Mouse (Mus musculus): ENCODE results near the gene Arid3a. TPM values are rescaled to one million over a fixed set of nuclear protein-coding genes. Genes with fewer than 3 reads are reported as not detected.

Gene Arid3a
- polyA plus RNA-seq, 1 experiment from 2014 or later = 2.8 TPM

GRCm38 (mm10) chr10:79916808-79917531 lies 9.9 kb upstream of the Arid3a start, which contains the start of gene Kiss1r:
Gene Kiss1r (plus strand): TSS chr10:79916971.
- Histone ChIP-seq H3K27me3 (ENCODE audit: control insufficient read depth, insufficient read depth, low read length) (peaks cover 47% of the 10 kb centered on the region), H3K36me3 (ENCODE audit: control insufficient read depth, insufficient read depth, low read length) (peaks cover 6% of the 10 kb centered on the region; the same call in 1 of the 2 replicates), H3K9ac (ENCODE audit: low read length) (peak within 1 kb of the TSS; percentile 98), H3K27ac (replicated peaks in 1 of 2; ENCODE audit: control insufficient read depth in 1 of 2, insufficient read depth in 1 of 2, low read depth in 2 of 2, low read length in 2 of 2) (peak within 1 kb of the TSS in 1 of 2 experiments; percentile 69; a peak in 3 of 4 replicates), H3K4me1 (ENCODE audit: control insufficient read depth in 2 of 2, insufficient read depth in 2 of 2, low read length in 2 of 2) (peaks cover 13 to 38% of the 10 kb centered on the region in 2 experiments), H3K4me2 (ENCODE audit: low read length) (peak within 1 kb of the TSS; percentile 87), H3K9me3 (ENCODE audit: control insufficient read depth, low read length) (no peaks in the 10 kb centered on the region), H3K4me3 (ENCODE audit: control insufficient read depth in 1 of 2, insufficient read depth in 1 of 2, low read depth in 1 of 2, low read length in 2 of 2) (peak within 1 kb of the TSS; percentile 58 to 77)
- ATAC-seq (ENCODE audit: insufficient number of reproducible peaks, insufficient read depth, low FRiP score, low read depth) = peak; percentile 71
- WGBS = 2% methylated on average over 42 of the region's 42 CpGs

GRCm38 (mm10) chr10:79917532-79918100 lies 9.2 kb upstream of the Arid3a start:
- peaks cover 13 to 38% of the 10 kb centered on the region in 2 experiments for H3K4me1 ChIP-seq (ENCODE audit: control insufficient read depth in 2 of 2, insufficient read depth in 2 of 2, low read length in 2 of 2)

GRCm38 (mm10) chr10:79918231-79919078 lies 8.4 kb upstream of the Arid3a start:
- H3K4me3 ChIP-seq (ENCODE audit: control insufficient read depth in 1 of 2, insufficient read depth in 1 of 2, low read depth in 1 of 2, low read length in 2 of 2) = peak overlapping the region; percentile 7 to 8; a peak in 2 of 4 replicates
- H3K27ac ChIP-seq (replicated peaks in 1 of 2; ENCODE audit: control insufficient read depth in 1 of 2, insufficient read depth in 1 of 2, low read depth in 2 of 2, low read length in 2 of 2) = no peak overlapping the region
- peaks cover 13 to 38% of the 10 kb centered on the region in 2 experiments for H3K4me1 ChIP-seq (ENCODE audit: control insufficient read depth in 2 of 2, insufficient read depth in 2 of 2, low read length in 2 of 2)
- ATAC-seq (ENCODE audit: insufficient number of reproducible peaks, insufficient read depth, low FRiP score, low read depth) = no peak
- no peak overlapping the region for H3K9ac ChIP-seq (ENCODE audit: low read length)
- H3K9me3 ChIP-seq (ENCODE audit: control insufficient read depth, low read length) = no peaks in the 10 kb centered on the region
- 6% methylated on average over 35 of the region's 35 CpGs for WGBS
- H3K36me3 ChIP-seq (ENCODE audit: control insufficient read depth, insufficient read depth, low read length) = no peaks in the 10 kb centered on the region
- H3K27me3 ChIP-seq (ENCODE audit: control insufficient read depth, insufficient read depth, low read length) = peaks cover 62% of the 10 kb centered on the region
- peak overlapping the region; percentile 40 for H3K4me2 ChIP-seq (ENCODE audit: low read length)

More at GRCm38 (mm10) chr10:79917532-79918100, 9.2 kb upstream of the Arid3a start:
- WGBS = 63% methylated on average over 5 of the region's 5 CpGs
- H3K9ac ChIP-seq (ENCODE audit: low read length) = peak overlapping the region; percentile 98
- H3K36me3 ChIP-seq (ENCODE audit: control insufficient read depth, insufficient read depth, low read length) = 0 out of 2 replicates have a peak, but pooled peaks cover under 1% of the 10 kb centered on the region
- peaks cover 54% of the 10 kb centered on the region for H3K27me3 ChIP-seq (ENCODE audit: control insufficient read depth, insufficient read depth, low read length)
- peak overlapping the region in 1 of 2 experiments; percentile 77; a peak in 2 of 4 replicates for H3K4me3 ChIP-seq (ENCODE audit: control insufficient read depth in 1 of 2, insufficient read depth in 1 of 2, low read depth in 1 of 2, low read length in 2 of 2)
- no peaks in the 10 kb centered on the region for H3K9me3 ChIP-seq (ENCODE audit: control insufficient read depth, low read length)
- H3K27ac ChIP-seq (replicated peaks in 1 of 2; ENCODE audit: control insufficient read depth in 1 of 2, insufficient read depth in 1 of 2, low read depth in 2 of 2, low read length in 2 of 2) = no peak overlapping the region
- no peak for ATAC-seq (ENCODE audit: insufficient number of reproducible peaks, insufficient read depth, low FRiP score, low read depth)
- peak overlapping the region; percentile 87 for H3K4me2 ChIP-seq (ENCODE audit: low read length)

- Histone ChIP-seq H3K4me2 (ENCODE audit: low read length) (peak overlapping the region; percentile 40; the same call in 1 of the 2 replicates), H3K27me3 (ENCODE audit: control insufficient read depth, insufficient read depth, low read length) (peaks cover 62% of the 10 kb centered on the region), H3K9me3 (ENCODE audit: control insufficient read depth, low read length) (no peaks in the 10 kb centered on the region), H3K4me3 (ENCODE audit: control insufficient read depth in 1 of 2, insufficient read depth in 1 of 2, low read depth in 1 of 2, low read length in 2 of 2) (0 out of 4 replicates have a peak overlapping the region, but pooled peaks of 1 of the 2 experiments have one; percentile 7), H3K4me1 (ENCODE audit: control insufficient read depth in 2 of 2, insufficient read depth in 2 of 2, low read length in 2 of 2) (peaks cover 10 to 32% of the 10 kb centered on the region in 2 experiments), H3K9ac (ENCODE audit: low read length) (no peak overlapping the region), H3K36me3 (ENCODE audit: control insufficient read depth, insufficient read depth, low read length) (no peaks in the 10 kb centered on the region), H3K27ac (replicated peaks in 1 of 2; ENCODE audit: control insufficient read depth in 1 of 2, insufficient read depth in 1 of 2, low read depth in 2 of 2, low read length in 2 of 2) (no peak overlapping the region)
- ATAC-seq (ENCODE audit: insufficient number of reproducible peaks, insufficient read depth, low FRiP score, low read depth) = no peak
- WGBS = 9% methylated on average over 21 of the region's 21 CpGs
Observed at GRCm38 (mm10) chr10:79919251-79919849, 7.5 kb upstream of the Arid3a start.

GRCm38 (mm10) chr10:79920056-79920890 lies 6.6 kb upstream of the Arid3a start:
- ATAC-seq (ENCODE audit: insufficient number of reproducible peaks, insufficient read depth, low FRiP score, low read depth) = no peak
- Histone ChIP-seq H3K4me2 (ENCODE audit: low read length) (peak overlapping the region; percentile 69; the same call in 1 of the 2 replicates), H3K27me3 (ENCODE audit: control insufficient read depth, insufficient read depth, low read length) (peaks cover 62% of the 10 kb centered on the region), H3K4me1 (ENCODE audit: control insufficient read depth in 2 of 2, insufficient read depth in 2 of 2, low read length in 2 of 2) (peaks cover 8 to 28% of the 10 kb centered on the region in 2 experiments), H3K4me3 (ENCODE audit: control insufficient read depth in 1 of 2, insufficient read depth in 1 of 2, low read depth in 1 of 2, low read length in 2 of 2) (peak overlapping the region in 1 of 2 experiments; percentile 38; a peak in 1 of 4 replicates), H3K27ac (replicated peaks in 1 of 2; ENCODE audit: control insufficient read depth in 1 of 2, insufficient read depth in 1 of 2, low read depth in 2 of 2, low read length in 2 of 2) (no peak overlapping the region), H3K9ac (ENCODE audit: low read length) (no peak overlapping the region), H3K9me3 (ENCODE audit: control insufficient read depth, low read length) (no peaks in the 10 kb centered on the region), H3K36me3 (ENCODE audit: control insufficient read depth, insufficient read depth, low read length) (no peaks in the 10 kb centered on the region)
- 26% methylated on average over 26 of the region's 26 CpGs for WGBS

GRCm38 (mm10) chr10:79920958-79921535 lies 5.8 kb upstream of the Arid3a start, which contains the start of gene R3hdm4:
Gene R3hdm4 (minus strand): TSS chr10:79921208.
- 9% methylated on average over 40 of the region's 41 CpGs for WGBS

More at GRCm38 (mm10) chr10:79920958-79921535, 5.8 kb upstream of the Arid3a start, which contains the start of gene R3hdm4:
- Histone ChIP-seq H3K9ac (ENCODE audit: low read length) (peak within 1 kb of the TSS; percentile 47), H3K4me2 (ENCODE audit: low read length) (peak within 1 kb of the TSS; percentile 69), H3K9me3 (ENCODE audit: control insufficient read depth, low read length) (no peaks in the 10 kb centered on the region), H3K36me3 (ENCODE audit: control insufficient read depth, insufficient read depth, low read length) (no peaks in the 10 kb centered on the region), H3K4me3 (ENCODE audit: control insufficient read depth in 1 of 2, insufficient read depth in 1 of 2, low read depth in 1 of 2, low read length in 2 of 2) (peak within 1 kb of the TSS; percentile 14 to 38), H3K27ac (replicated peaks in 1 of 2; ENCODE audit: control insufficient read depth in 1 of 2, insufficient read depth in 1 of 2, low read depth in 2 of 2, low read length in 2 of 2) (no peak within 1 kb of the TSS), H3K27me3 (ENCODE audit: control insufficient read depth, insufficient read depth, low read length) (peaks cover 62% of the 10 kb centered on the region), H3K4me1 (ENCODE audit: control insufficient read depth in 2 of 2, insufficient read depth in 2 of 2, low read length in 2 of 2) (peaks cover 7 to 29% of the 10 kb centered on the region in 2 experiments)
- no peak for ATAC-seq (ENCODE audit: insufficient number of reproducible peaks, insufficient read depth, low FRiP score, low read depth)
